Mouse (Mus musculus): ENCODE measurements around the gene Kcnj4.

DNA sequence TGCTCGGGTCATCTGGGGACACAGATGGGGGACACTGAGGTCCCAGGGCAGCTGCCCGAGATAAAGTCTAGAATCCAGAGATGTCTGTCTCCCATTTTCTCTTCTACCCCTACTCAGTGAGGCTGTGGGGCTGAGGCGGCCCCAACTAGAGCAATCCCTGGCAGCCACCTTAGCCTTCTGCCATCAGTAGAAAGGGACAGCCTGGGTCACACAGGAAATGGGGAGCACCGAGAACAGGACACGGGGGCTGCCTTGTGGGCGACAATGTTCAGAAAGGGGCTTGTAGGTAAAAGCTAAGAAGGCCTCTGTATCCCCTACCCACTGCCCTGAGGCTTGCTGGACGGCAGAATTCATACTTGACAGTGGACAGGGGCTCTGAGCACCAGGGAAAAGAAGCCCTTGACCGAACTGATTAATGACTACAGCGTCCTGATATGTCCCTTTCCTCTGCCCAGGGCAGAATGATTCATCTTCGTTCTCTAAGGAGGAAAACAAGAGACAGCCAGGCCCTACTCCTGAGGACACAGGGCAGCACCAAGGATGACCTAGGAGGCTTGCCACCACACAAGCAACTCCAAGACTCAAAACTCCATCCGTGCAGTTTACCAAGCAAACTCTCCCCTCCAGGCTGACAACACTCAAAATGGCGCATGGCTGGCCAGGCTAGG, 67.4 kb downstream of the Kcnj4 start:
- TF ChIP-seq POLR2A (IDR thresholded peaks at IDR 0.05; ENCODE audit: borderline replicate concordance, extremely low read depth, insufficient read depth, insufficient read length, poor library complexity, severe bottlenecking) (no peak), CTCF (IDR thresholded peaks at IDR 0.05; ENCODE audit: borderline replicate concordance, extremely low read depth, insufficient read depth, insufficient read length) (no peak)
